Mouse (Mus musculus) telencephalon, adult 2 months (tissue): ENCODE measurements around the gene AC134908.4.

ENCODE experiments used
- DNase-seq: peaks from one replicate; pipeline ENCODE4 v3.0.0-alpha.2; 2011; ENCODE audit warnings: low read depth, low spot score

The AC134908.4 gene

GRCm38 (mm10) chr17:25831451-25832281, 36.2 kb upstream of the AC134908.4 start:
- no peak for DNase-seq

- no peak for DNase-seq
Measured at GRCm38 (mm10) chr17:25830806-25831431, 35.5 kb upstream of the AC134908.4 start.

GRCm38 (mm10) chr17:25830200-25830753, 34.8 kb upstream of the AC134908.4 start:
- no peak for DNase-seq

GRCm38 (mm10) chr17:25829558-25830017, 34.1 kb upstream of the AC134908.4 start:
- DNase-seq = no peak

GRCm38 (mm10) chr17:25828712-25829557, 33.5 kb upstream of the AC134908.4 start, which contains the start of gene Jmjd8:
Jmjd8 (plus strand) TSS chr17:25828867.
- DNase-seq = peak; percentile 89

- no peak for DNase-seq
Measured at GRCm38 (mm10) chr17:25828223-25828594, 32.8 kb upstream of the AC134908.4 start.

- no peak for DNase-seq
Measured at GRCm38 (mm10) chr17:25827546-25828222, 32.2 kb upstream of the AC134908.4 start.

- DNase-seq = no peak
Measured at GRCm38 (mm10) chr17:25827011-25827410, 31.6 kb upstream of the AC134908.4 start.

- no peak for DNase-seq
Measured at GRCm38 (mm10) chr17:25825984-25826570, 30.6 kb upstream of the AC134908.4 start.

GRCm38 (mm10) chr17:25825311-25825710, 29.9 kb upstream of the AC134908.4 start:
- no peak for DNase-seq

- DNase-seq = no peak
Measured at GRCm38 (mm10) chr17:25824362-25825142, 29.1 kb upstream of the AC134908.4 start.

- DNase-seq = peak; percentile 94
Measured at GRCm38 (mm10) chr17:25823452-25823851, 28.0 kb upstream of the AC134908.4 start, which contains the start of gene Wdr24. Wdr24 (plus strand) TSS chr17:25823627.

- no peak for DNase-seq
Measured at GRCm38 (mm10) chr17:25818851-25819780, 23.7 kb upstream of the AC134908.4 start.

- no peak for DNase-seq
Measured at GRCm38 (mm10) chr17:25817662-25818061, 22.2 kb upstream of the AC134908.4 start.

- peak; percentile 90 for DNase-seq
Measured at GRCm38 (mm10) chr17:25813471-25813870, 18.0 kb upstream of the AC134908.4 start.

GRCm38 (mm10) chr17:25810890-25811289, 15.4 kb upstream of the AC134908.4 start:
- no peak for DNase-seq

- DNase-seq = no peak
Measured at GRCm38 (mm10) chr17:25809606-25810340, 14.3 kb upstream of the AC134908.4 start.
